Mouse (Mus musculus): ENCODE measurements at regions not wholly inside any gene's neighbourhood (a gene's known extent, or its start where the extent isn't known, plus 50 kb on each side); places are given as distances from the start of the nearest gene placed in this dataset.

- TF ChIP-seq CTCF (IDR thresholded peaks at IDR 0.05; ENCODE audit: low read depth, low read length) (no peak), POLR2A (IDR thresholded peaks at IDR 0.05; ENCODE audit: extremely low read depth, insufficient read depth, low read length) (no peak)
These were observed 407.1 kb downstream of the Bcor start for GRCm38 (mm10) chrX:11752973-11753590.
